Mouse (Mus musculus) lung, postnatal 14 days (tissue): ENCODE data around the gene Rrbp1.

ENCODE experiments used
- DNase-seq: peaks from one replicate; pipeline ENCODE4 v3.0.0; 2021

The Rrbp1 gene

DNA sequence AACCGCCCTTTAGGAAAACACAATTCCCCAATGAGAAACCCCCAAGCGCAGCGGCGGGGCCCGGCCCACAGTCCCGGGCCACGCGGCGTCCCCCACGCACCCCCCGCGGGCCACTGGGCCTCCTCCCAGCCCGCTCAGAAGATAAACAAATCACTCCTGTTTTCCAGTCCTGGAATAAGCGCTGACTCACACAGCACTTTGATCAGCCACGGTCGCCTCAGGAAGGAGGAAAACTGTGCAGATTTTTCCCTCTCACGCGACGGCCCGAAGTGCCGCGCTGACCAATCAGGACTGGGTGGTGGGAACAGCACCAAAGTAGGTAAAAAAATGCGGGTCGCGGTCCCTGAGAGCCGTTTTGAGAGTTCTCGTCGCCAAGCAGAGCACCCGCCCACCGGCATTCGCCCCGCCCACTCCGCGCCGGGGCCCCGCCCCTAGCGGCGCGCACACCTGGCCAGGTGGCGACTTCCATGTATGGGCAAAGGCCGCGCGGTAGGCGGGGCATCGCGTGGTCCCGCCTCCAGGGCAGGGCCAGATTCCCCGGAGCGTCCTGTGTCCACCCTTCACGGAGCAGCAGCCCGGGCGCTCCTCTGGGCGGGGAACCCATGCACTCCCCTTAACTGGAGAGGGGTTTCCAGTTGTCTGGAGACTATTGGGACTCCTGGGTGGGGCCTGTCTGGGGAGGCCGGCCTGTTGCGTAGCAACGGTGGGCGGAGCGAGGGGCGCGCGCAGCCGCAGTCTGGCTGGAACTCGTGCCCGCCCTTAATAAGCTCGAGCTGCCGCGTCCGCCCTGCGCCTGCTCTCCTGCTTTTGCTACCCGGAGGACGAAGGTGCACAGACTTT is 96.1 kb downstream of the Rrbp1 start, which contains the start of gene Dstn:
Dstn (plus strand) TSS at position 561 of the 840 bp plus-strand sequence.
- DNase-seq = peak; percentile 98

DNA sequence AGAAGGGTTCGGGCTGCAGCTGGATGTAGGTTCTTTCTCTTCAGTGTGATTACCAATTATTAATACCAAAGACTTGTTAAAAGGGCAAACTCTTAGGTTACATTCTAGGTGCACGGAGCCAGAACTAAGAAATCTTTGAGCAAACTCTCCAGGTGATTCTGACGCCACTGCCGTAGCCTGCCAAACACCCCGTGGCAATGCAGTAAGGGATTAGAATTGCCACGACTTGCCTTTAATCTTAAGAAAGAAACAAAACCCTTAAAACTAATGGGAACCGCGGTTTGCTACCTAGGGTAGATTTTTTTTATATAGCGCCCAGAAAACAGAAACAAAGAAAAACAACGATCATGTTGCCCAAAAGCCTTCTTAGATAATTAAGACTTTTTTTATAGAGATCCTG is 96.8 kb downstream of the Rrbp1 start:
- peak; percentile 15 for DNase-seq

DNA sequence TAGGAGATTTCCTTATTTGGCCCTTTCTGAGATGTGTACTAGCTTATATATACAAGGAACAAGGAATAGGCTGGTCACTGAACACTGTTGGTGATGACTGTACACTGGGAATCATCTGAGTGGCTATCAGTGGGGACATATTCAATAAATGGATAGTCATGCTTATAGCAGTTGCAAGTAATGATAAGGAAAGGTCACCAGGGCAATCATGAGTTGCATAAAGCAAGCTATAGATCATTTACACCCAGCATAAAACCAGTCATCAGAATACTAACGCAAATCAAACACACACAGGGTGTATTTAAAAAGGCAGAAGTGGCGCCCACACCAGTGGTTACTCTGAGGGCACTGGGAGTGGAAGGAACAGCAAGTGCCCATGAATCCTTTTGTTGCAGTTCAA is 98.9 kb downstream of the Rrbp1 start:
- no peak for DNase-seq

DNA sequence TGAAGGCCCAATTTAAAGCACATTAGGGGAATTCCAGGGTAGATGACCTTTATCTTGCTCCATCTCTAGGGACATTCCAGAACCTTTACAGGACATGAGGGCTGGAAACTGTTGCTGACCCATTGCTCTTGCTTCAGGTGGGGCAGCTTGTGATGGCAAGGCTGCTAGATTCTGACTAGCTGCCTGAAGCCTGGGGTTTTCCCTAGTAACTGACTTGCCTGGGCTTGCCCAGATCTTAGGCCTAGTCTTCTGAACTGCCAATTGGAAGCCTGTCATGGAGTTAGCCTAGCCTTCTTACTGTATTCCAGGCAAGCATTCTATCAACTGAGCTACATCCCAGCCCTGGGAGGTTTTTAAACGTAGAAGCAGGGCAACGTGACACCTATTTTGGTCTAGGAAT is 101.8 kb downstream of the Rrbp1 start:
- no peak for DNase-seq

DNA sequence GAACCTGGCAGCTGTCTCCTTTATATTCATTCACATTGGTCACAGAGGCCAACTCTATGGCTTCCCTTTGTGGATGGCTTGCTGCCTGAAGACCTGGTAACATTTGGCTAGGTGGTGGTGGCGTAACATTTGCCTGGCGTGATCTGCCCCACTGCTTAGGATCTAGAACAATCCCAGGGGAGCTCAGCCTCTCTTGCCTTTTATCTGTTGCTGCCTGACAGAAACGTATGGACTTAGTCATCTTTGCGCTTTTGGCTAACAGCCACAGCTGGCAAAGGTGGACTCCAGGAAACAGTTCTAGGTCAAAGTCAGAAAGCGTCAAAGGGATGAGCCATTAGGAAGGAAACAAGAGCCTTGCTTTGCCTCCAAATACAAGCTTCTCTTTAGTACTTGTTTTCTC is 106.2 kb downstream of the Rrbp1 start:
- DNase-seq = no peak

DNA sequence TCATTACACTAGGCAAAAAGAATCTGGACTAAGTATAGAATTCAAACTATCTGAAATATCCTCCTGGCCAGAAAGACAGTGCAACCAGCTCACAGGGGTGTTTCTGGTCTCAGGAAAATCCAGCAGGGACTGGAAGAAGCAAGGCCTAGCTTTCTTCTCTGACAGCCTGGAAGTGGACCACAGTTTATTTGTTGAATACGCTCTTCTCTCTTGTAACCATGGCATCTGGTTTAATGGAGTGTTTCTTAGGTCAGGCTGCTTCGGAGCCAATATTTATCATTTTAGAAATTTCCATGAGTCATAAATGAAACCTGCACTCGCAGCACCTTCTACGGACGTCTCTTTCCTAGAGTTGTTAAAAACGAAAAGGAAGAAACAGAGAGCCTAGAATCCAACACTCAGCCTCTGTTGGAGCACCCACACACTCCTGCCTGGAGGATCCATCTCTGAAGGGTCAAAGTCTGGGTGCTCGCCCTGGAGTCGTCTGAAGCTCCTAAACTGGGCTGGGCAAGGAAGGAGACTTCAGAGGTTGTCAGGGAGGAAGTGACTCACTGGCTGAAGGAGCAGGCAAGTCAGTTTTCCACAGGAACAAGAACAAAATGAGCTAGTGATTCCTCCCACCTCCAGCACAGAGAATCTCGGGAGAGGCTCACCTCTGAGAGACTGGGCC is 107.6 kb downstream of the Rrbp1 start:
- no peak for DNase-seq

DNA sequence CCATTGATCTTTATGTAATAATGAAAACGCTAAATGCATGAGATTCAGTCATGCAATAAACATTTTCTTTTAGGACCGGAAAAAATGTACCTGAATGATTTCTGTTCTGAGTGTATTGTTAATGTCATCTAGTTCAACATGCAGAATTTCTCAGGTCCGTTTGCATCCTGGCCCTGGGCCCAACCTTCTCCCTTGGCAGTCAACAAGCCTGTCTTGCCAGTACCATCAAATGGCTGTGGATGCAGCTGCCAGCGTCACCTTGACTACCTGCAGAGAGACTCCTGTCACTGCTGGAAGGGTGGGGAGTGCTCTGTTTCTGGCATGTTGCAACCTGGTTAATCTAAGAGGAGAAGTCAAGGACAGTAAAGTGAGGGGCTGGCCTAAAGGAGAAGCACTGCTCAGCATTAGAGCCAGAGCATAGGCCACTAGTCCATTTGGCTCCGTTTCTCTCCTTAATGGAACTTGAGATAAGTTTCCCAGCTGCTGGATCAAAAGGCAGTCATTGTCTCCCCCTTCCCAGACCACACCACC is 110.2 kb downstream of the Rrbp1 start:
- no peak for DNase-seq

DNA sequence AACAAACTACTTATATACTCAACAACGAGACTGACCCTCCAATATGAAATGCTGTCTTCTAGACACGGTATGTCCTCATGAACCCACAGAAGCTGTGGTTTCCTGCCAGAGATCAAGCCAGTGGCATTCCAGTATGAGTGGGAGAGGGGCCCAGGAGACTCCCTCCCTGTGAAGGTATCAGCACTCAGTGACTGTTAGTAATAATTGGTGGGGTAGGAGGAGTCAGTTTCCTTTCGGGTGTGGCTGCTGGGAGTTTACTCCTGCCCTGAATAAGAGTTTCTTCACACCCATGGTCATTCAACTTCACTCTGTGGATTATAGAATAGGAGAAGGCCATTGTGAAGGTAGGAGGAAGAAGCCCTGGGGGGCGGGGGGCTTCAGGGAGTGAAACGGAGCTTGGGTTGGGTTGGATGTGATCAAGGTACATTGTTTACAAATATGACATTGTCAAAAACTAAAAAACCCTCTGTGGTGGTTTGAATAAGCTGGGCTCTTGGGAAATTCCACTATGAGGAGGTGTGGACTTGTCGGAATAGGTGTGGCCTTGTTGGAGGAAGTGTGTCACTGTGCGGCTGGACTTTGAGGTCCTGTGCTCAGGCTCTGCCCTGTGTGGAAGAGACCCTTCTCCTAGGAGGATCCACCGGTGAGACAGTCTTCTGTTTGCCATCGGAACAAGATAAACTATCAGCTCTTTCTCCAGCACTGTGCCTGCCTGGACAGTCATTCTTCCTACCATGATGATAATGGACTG is 111.4 kb downstream of the Rrbp1 start:
- no peak for DNase-seq
